Mouse (Mus musculus): ENCODE data around the gene Snrnp200.

DNA sequence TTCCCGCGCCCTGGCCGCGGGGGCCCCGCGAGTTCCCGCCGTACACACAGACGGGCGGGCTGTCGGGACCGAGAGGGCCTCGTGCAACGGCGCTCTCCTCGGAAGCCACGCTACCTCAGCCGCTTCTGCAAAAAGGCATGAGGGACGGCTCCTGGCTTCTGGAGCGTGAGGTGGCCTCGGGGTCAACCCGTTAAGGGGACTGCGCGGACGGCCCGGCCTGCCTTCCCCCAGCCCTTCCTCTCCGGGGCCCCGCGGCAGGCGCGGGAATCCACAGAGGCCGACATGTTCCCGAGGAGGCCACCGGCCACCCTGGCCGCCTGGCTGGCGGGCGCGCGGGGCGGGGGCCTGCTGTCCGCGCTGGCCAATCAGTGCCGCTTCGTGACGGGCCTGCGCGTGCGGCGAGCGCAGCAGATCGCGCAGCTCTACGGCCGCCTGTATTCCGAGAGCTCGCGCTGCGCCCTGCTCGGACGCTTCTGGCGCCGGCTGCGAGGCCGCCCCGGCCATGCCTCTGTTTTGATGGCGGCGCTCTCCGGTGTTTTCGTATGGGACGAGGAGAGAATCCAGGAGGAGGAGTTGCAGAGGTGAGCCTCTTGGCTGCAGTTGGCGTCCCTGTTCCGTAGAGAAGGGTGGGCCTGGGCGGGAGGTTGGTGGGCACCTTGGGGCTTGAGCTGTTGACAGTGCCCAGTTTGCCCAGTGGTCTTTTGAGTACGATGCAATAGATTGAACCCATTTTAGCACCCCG, 62.3 kb downstream of the Snrnp200 start:
- TF ChIP-seq GATA1 (IDR thresholded peaks at IDR 0.05; ENCODE audit: borderline replicate concordance, low read length), result no peak
- TF ChIP-seq FLI1 (IDR thresholded peaks at IDR 0.05; ENCODE audit: low read length), result no peak

All from megakaryocyte, embryonic 14.5 days (primary cell).